Mouse (Mus musculus) inflammation-experienced regulatory T-cells, adult 6 months (primary cell): ENCODE measurements at regions not wholly inside any gene's neighbourhood (a gene's known extent, or its start where the extent isn't known, plus 50 kb on each side); places are given as distances from the start of the nearest gene placed in this dataset.

ENCODE experiments used
- ATAC-seq: one replicate; pipeline ENCODE4 v1.8.0; 2017

DNA sequence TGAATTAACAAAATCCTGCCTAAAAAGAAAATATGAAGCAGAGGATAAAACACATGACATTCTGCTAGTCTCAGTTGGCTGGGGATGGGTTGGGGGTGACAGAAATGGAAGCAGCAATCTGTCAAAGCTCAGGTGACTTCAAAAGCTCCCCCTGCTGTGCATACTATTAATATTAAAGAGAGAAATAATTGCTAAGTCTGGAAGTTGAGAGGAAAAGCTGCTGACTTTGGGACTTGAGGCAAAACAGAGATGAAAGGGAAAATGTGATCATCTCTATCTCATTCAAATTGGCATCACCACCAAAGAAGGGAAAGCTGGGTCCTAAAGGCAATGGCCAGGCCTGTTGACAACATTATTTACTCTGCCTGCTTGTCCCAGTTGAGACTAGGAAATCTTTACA lies 90.8 kb downstream of the Rpe65 start:
- ATAC-seq = no peak

DNA sequence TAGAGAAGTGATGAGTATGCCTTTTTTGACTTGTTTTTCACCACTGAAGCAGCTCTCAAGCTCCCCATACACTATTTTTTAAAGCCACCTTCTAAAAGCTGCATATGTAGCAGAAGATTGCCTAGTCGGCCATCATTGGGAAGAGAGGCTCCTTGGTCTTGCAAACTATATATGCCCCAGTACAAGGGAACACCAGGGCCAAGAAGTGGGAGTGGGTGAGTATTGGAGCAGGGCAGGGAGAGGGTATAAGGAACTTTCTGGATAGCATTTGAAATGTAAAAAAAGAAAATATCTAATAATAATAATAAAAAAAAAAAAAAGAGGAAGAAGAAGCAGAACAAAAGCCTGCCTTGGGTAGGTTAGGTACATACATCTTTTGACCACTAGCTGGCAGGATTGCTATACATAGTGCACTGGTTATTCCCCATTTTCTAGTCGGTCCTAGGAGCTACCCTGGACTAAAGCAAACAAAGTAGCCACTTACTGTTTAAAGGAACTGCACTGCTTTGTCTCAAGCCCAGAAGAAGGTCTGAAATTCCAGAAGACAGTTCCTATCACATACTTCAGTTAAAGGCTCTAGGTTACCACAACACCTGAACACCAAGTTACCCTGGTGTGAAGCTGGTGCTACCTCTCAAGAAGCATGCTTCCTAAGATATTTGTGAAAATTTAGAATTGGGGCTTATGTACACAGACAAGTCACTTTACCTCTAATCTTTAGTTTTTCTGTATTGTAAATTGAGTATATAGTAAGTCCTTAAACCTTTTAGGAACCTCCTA lies 114.9 kb upstream of the Wls start:
- ATAC-seq = peak; percentile 48

DNA sequence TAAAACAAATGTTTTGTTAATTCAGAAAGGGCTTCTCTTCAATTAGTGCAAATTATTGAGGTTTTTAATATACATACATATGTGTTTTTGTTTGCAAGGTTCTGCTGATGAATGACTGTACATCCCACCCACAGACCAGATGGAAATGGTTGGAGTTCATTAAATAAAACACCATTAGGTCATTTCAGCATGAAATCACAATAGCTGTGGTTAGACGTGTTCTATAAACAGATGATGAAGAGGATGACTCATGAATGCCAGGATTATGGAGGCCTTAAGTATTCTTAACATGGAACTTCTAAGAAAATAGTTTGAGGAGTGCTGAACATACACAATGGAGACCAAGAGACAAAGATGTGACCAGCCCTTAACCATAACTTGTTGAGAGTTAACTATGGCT lies 107.3 kb upstream of the Wls start:
- no peak for ATAC-seq

DNA sequence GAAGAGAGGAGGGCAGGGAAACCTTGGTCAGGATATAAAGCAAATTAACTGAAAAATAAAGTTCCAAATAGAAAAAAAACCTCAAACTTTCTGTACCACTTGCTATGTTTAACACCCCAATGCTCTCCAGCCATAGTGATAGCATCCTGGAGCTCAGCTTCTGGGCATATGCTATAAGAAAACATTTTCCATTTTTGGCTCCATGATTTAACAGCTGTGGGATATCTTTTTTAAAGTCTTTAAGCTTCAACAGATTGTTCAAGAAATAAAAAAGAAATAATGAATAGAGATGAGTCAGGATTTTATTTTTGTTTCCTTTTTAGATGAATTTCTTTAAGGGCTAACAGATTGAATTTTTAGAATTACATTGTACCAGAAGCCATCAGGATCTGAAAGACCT lies 106.3 kb upstream of the Wls start:
- ATAC-seq = no peak

DNA sequence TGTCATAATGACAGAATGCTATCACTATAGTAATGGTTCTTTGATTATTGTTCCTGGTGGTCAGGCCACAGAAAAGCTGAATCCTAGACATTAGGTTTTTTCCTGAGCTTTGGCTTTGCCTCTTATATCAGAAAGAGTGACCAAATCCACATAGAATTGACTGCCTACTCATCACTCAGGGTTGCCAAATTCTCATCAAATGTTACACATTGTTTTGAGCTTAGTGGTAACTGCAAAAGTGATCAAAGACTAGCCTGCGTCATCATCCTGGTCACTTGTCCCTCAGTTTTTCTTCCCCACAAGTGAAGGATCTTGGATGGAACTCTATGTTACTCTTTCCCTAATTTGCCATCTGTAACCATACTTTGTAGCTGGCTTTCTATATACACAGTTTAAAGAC lies 104.9 kb upstream of the Wls start:
- no peak for ATAC-seq

DNA sequence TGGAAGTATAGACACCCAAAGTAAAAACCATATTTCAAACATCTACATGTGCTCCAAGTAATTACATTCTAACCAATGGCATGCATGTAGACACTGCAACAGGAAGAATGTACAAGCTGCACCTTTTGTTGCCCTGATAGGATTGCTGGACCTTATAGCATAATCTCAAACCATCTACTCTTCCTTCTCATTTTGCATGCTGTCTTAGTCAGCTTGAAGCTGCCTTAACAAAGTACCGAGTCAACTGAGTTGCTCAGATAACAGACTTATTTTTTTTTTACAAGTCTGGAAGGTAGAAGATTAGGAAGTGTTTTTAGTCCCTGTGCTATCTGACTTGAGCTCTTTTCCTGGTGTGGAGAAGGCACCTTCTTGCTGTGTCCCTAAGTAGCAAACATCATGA lies 103.4 kb upstream of the Wls start:
- ATAC-seq = no peak

DNA sequence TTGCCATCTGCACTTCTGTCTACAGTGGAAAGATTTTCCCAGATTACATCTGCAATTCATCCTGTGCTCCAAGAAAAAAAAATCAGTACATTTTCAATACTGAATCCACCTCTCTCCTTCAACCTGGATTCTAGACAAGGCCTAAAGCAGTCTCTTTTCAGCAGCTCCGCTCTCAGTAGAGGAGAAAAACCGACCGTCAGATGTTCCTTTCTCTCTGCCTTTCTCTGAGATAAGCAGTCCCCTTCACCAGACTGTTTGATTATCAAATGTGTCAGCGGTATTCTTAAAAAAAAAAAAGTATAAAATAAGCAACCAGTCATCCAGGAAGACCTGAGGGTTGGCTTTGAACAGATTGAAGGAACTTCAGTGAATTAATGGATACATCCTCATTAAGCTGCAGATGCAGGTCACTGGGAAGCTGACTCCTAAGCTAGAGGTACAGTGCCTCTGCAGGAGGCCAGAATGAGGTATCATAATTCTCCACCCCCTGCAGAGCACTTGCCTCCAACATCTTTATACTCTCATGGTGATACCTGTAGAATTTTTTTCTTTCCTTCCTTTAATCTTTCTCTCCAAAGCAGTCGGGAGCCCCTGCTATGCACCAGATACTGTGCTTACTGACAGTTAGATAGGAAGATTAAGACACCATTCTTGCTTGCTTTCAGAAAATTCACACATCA lies 98.7 kb upstream of the Wls start:
- ATAC-seq = no peak

DNA sequence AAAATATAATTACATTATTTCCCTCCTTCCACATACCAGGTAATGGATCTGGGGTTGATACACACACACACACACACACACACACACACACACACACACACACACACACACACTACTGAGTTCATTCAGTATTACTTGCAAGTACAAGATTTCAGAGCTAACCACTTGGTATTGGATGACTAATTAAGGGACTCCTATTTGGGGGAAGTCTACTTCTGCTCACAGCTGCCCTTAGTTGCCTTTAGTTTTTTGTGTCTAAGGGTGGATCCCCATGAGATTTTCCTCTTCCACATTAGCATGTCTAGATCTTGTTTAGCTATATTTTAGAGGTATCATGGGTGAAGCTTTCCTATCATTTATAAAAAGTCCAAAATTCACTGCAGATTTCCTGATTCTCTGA lies 97.7 kb upstream of the Wls start:
- ATAC-seq = no peak

DNA sequence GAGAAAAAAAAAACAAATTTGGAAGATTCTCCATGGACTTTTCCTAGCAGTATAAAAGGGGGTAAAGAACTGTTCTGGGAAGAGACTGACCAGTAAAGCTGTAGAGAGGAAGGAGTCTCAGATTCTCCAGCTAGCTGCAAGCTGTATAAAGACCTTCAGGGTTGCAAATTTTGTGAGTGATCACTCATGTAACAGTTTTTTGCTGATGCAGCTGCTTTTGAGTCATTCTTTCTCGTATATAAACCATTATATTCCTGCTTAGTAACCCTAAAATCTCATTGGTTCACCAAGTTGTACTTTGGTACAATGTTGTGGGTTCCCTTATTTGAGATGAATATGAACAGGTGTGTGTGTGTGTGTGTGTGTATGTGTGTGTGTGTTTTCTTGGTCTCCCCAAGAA lies 79.7 kb upstream of the Wls start:
- no peak for ATAC-seq

DNA sequence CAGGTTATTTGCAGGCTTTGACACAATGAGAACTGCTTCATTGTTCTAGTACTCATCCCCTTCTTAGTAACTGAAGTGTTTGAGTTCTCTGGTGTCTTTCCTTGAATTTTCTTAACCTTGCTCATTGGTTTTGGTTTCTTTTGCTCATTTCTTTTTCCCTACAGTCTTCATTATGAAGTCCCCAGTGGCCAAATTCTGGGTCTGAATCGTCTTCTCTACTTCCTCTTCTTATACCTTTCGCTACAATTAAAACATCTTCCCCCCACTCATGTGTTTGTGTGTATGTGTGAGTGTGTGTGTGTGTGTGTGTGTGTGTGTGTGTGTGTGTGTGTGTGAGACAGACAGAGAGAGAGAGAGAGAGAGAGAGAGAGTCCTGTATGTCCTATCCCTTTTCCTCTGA lies 79.2 kb upstream of the Wls start:
- ATAC-seq = no peak

DNA sequence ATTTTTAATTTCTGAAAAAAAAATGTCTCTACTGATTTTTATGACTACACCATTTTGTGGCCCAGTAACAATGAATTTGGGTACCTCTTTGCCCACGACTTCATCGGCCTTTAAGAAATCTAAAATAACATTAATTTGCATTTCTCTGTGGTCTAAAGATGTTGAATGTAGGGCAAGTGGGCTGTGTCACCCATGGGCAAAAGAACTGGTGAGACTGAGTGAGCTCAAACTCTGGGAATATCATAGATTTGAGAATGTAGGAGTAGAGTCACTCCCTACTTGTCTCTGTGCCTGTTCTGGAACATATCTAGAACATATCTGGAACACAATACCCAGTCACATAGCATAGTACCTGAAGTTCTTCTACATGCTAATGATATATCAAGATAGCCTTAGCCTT lies 78.5 kb upstream of the Wls start:
- ATAC-seq = no peak

DNA sequence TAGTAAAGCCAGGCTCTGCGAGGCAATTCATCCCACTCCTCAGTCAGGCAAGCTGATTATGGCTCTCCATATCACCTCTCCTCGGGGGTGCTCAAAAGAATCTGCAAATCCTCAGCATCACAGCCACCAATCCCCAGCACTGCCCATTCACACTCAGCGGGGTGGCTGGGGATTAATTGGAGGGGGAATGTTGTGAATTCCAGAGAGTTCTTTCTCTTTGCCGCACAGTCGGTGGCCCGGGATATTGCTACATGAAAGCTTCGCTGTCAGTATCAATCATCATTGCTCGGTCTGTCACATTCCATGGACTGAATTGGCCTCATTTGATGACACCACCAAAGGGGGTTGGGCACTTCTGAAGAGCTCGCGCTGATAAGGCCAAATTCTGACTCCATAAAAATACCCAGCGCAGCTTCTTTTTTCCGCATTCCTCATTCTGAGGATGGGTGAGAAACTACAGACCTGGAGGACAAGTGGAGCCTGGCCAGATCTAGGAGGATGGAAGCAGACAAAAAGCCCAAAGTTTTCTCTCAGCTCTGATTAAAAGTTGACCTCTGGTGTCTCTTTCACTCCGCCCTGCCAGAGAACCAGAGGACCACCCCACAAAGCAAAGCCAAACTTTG lies 57.1 kb upstream of the Wls start:
- ATAC-seq = no peak

DNA sequence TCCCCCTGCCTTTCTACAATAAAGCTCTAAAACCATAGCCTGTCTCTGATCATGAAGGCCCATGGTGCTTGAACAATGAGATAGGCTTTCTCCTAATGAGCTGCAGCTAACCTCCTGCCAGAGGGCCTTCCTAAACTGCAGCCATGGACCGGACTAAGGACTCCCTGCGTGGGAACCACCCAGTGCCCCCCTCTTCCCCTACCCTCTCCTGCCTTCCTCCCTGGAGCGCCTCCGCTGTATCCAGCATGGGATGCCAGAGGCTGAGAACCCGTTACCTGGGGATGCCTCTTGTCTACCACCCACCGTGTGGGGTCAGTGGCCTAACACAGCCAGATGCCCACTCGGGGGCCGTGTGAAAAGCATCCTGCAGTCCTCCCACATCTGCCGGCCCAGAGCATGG lies 51.7 kb upstream of the Wls start:
- ATAC-seq = no peak
